Mouse (Mus musculus) hindbrain, embryonic 15.5 days (tissue): ENCODE measurements around the gene Fgfr2. TPM values are rescaled to one million over a fixed set of nuclear protein-coding genes. Genes with fewer than 3 reads are reported as not detected.

Experiments used
- ATAC-seq: fragments of 200-750 bp; cut with Nextera tagmentation; 2 replicates; pipeline ENCODE4 v1.8.0; 2017; ENCODE audit warnings: low read depth, moderate number of reproducible peaks, moderate TSS enrichment; ENCODE audit not compliant: low FRiP score
- H3K27ac ChIP-seq: fragments of 300-500 bp; sonication (generic); replicated peaks from 2 replicates; pipeline ENCODE4 v1.5.1; 2015; ENCODE audit warnings: mild to moderate bottlenecking, inconsistent platforms
- H3K27me3 ChIP-seq: fragments of 300-500 bp; sonication (generic); 2 replicates; pipeline ENCODE4 v1.6.1; 2015; ENCODE audit warnings: control low read depth, inconsistent platforms
- H3K36me3 ChIP-seq: fragments of 300-500 bp; sonication (generic); 2 replicates; pipeline ENCODE4 v1.6.1; 2015; ENCODE audit warnings: control low read depth, inconsistent platforms
- H3K4me1 ChIP-seq: fragments of 300-500 bp; sonication (generic); replicated peaks from 2 replicates; pipeline ENCODE4 v1.6.1; 2015; ENCODE audit warnings: control low read depth, inconsistent platforms
- H3K4me2 ChIP-seq: fragments of 300-500 bp; sonication (generic); 2 replicates; pipeline ENCODE4 v1.6.1; 2015; ENCODE audit warnings: moderate library complexity, mild to moderate bottlenecking, inconsistent platforms
- H3K4me3 ChIP-seq: fragments of 300-500 bp; sonication (generic); 2 replicates; pipeline ENCODE4 v1.5.1; 2015; ENCODE audit warnings: mild to moderate bottlenecking, inconsistent platforms
- H3K9ac ChIP-seq: fragments of 300-500 bp; sonication (generic); 2 replicates; pipeline ENCODE4 v1.6.1; 2015; ENCODE audit warnings: inconsistent platforms
- H3K9me3 ChIP-seq: fragments of 300-500 bp; sonication (generic); 2 replicates; pipeline ENCODE4 v1.6.1; 2016; ENCODE audit warnings: control low read depth, inconsistent platforms
- WGBS: fragments of 180-500 bp; shearing (Covaris S2); methylation state at CpG from one replicate; pipeline ENCODE4 v1.1.7; 2015; 5-methylcytosine and 5-hydroxymethylcytosine counted together
- polyA plus RNA-seq: library from polyadenylated mRNA; unstranded; fragments of >200 nt; fragmentation: Nextera tagmentation; extraction: Ambion mirVana; gene quantifications from 2 replicates; pipeline ENCODE4 v1.2.1, GENCODE M21; 2015

Fgfr2 gene
- polyA plus RNA-seq, 1 experiment from 2014 or later: 28.5 TPM

DNA sequence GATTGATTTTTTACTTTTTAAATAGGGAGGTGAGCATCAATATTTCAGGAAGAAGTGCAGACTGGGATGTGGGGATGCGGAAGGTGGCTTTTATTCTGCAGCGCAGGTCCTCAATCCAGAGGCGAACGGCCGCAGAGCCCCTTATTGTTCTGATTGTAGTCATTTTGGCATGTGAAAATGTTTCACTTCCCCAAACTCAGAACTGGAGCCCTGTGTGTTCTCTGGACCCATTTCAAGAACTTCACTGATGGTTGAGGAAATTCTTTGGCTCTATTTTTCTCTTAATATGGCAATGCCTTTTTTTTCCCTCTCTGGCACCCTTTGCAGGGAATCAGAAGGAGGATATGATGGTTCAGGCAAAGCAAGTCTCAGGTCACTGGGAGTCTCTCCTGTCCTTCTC lies 2154.1 kb downstream of the Fgfr2 start:
- WGBS: 72% methylated on average over 5 of the region's 5 CpGs
- ATAC-seq: no peak

DNA sequence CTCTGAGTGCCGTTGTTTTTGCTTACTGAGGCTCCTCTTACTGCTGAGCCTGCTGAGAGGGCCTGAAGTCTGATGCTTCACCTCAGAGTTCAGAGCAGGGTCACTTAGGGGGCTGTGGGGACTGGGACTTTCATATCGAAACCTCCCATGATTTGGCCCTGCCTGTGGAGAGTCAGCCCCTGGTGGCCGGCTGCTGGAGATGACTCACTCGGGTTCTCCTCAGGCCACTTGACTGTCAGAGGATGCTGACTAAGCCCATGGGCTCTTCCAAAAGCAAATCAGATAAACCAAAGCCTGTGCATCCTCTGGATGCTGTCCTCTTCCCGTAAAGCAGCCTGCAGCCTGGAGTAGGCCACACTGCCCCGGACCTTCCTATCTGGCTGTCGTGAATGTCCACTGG lies 2154.6 kb downstream of the Fgfr2 start:
- Histone ChIP-seq H3K27ac (no peak overlapping the region), H3K4me3 (no peak overlapping the region), H3K27me3 (no peaks in the 10 kb centered on the region), H3K36me3 (no peaks in the 10 kb centered on the region), H3K9me3 (no peaks in the 10 kb centered on the region), H3K9ac (no peak overlapping the region), H3K4me2 (no peak overlapping the region), H3K4me1 (peaks cover 23% of the 10 kb centered on the region)
- 71% methylated on average over 7 of the region's 7 CpGs for WGBS
- ATAC-seq: no peak

More for the DNA sequence above, 2154.1 kb downstream of the Fgfr2 start:
- Histone ChIP-seq H3K4me3 (no peak overlapping the region), H3K4me2 (no peak overlapping the region), H3K27ac (no peak overlapping the region), H3K27me3 (no peaks in the 10 kb centered on the region), H3K9me3 (no peaks in the 10 kb centered on the region), H3K9ac (no peak overlapping the region), H3K4me1 (peaks cover 23% of the 10 kb centered on the region), H3K36me3 (no peaks in the 10 kb centered on the region)

- Histone ChIP-seq H3K9me3 (no peaks in the 10 kb centered on the region), H3K4me1 (peaks cover 23% of the 10 kb centered on the region), H3K27me3 (no peaks in the 10 kb centered on the region), H3K36me3 (no peaks in the 10 kb centered on the region), H3K4me2 (no peak overlapping the region), H3K9ac (no peak overlapping the region), H3K27ac (no peak overlapping the region), H3K4me3 (no peak overlapping the region)
- 91% methylated on average over 6 of the region's 6 CpGs for WGBS
- no peak for ATAC-seq
These were observed 2155.2 kb downstream of the Fgfr2 start for GRCm38 (mm10) chr7:130967901-130968300.

DNA sequence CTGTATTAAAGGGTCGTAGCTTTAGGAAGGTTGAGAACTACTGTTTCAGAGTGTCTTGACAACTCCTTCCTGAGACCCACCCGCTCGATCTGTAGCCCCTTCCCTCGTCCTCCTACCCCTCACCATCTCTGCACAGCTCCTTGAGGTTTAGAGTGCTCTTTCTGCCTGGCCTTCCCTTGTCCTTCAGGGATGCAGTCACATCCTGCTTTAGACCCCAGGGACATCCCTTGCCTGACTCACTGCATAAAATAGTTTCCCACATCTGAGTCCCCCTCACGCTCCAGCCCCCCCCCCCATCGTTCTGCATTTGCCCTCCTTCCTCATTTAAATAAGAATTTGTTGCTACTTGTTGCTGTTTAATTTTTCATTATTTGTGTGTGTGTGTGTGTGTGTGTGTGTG lies 2156.3 kb downstream of the Fgfr2 start:
- Histone ChIP-seq H3K9ac (no peak overlapping the region), H3K4me2 (no peak overlapping the region), H3K36me3 (no peaks in the 10 kb centered on the region), H3K4me1 (peaks cover 23% of the 10 kb centered on the region), H3K4me3 (no peak overlapping the region), H3K27ac (no peak overlapping the region), H3K9me3 (no peaks in the 10 kb centered on the region), H3K27me3 (no peaks in the 10 kb centered on the region)
- WGBS: 73% methylated on average over 6 of the region's 6 CpGs
- no peak for ATAC-seq

DNA sequence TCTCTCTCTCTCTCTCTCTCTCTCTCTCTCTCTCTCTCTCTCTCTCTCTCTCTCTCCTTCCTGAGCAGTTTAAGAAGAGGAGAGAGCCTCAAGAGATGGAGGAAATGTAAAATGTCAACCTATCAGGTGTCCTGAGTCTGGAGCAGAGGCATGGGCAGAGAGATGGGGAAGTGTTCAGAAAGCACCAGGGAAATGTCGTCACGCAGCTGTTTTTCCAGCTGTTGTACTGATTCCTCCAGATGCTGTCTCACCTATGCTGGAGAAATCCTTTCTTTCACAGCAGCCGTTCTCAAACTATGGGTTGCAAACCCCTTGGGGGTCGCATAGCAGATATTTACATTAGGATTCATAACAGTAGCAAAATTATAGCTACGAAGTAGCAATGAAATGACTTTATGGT lies 2156.7 kb downstream of the Fgfr2 start:
- no peak overlapping the region for H3K4me2 ChIP-seq
- no peak for ATAC-seq
- H3K4me1 ChIP-seq: peaks cover 23% of the 10 kb centered on the region
- no peak overlapping the region for H3K4me3 ChIP-seq
- no peaks in the 10 kb centered on the region for H3K36me3 ChIP-seq
- H3K27ac ChIP-seq: no peak overlapping the region
- no peak overlapping the region for H3K9ac ChIP-seq
- H3K27me3 ChIP-seq: no peaks in the 10 kb centered on the region
- H3K9me3 ChIP-seq: no peaks in the 10 kb centered on the region
- 78% methylated on average over 5 of the region's 5 CpGs for WGBS

GRCm38 (mm10) chr7:130965909-130966365 lies 2157.2 kb downstream of the Fgfr2 start:
- 39% methylated on average over 4 of the region's 4 CpGs for WGBS
- ATAC-seq: peak; percentile 78; the same call in 1 of the 2 replicates
- Histone ChIP-seq H3K27ac (peak overlapping the region; percentile 68), H3K9ac (no peak overlapping the region), H3K9me3 (no peaks in the 10 kb centered on the region), H3K4me1 (peaks cover 23% of the 10 kb centered on the region), H3K27me3 (no peaks in the 10 kb centered on the region), H3K4me3 (no peak overlapping the region), H3K4me2 (no peak overlapping the region), H3K36me3 (no peaks in the 10 kb centered on the region)

- H3K4me2 ChIP-seq: no peak overlapping the region
- no peak overlapping the region for H3K4me3 ChIP-seq
- 93% methylated on average over 4 of the region's 4 CpGs for WGBS
- H3K36me3 ChIP-seq: no peaks in the 10 kb centered on the region
- no peaks in the 10 kb centered on the region for H3K9me3 ChIP-seq
- H3K27ac ChIP-seq: peak overlapping the region; percentile 68
- H3K9ac ChIP-seq: no peak overlapping the region
- peaks cover 23% of the 10 kb centered on the region for H3K4me1 ChIP-seq
- no peak for ATAC-seq
- no peaks in the 10 kb centered on the region for H3K27me3 ChIP-seq
These were observed 2157.8 kb downstream of the Fgfr2 start for GRCm38 (mm10) chr7:130965396-130965795.

DNA sequence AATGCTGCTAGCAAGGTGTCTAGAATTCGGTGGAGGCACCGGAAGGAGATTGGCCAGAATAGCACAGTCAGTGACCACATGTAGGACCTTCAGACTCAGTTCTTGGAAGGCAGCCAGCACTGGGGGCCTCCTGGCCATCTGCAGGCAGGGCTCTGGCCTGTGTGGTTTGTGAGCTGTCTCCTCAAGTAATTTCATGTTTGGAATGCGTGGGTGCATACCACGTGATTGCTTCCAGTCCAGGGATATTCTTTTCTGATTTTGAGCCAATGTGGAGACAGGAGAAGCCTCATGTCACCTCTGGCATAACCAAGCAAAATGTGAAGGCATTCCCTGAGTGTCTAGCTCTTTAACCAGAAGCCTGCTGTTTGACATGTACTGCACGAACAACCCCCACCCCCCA lies 2158.5 kb downstream of the Fgfr2 start:
- H3K36me3 ChIP-seq: no peaks in the 10 kb centered on the region
- WGBS: 55% methylated on average over 5 of the region's 5 CpGs
- no peak for ATAC-seq

GRCm38 (mm10) chr7:130961429-130961828 lies 2161.7 kb downstream of the Fgfr2 start:
- Histone ChIP-seq H3K9me3 (no peaks in the 10 kb centered on the region), H3K4me1 (peaks cover 19% of the 10 kb centered on the region), H3K4me2 (no peak overlapping the region), H3K27me3 (no peaks in the 10 kb centered on the region), H3K36me3 (no peaks in the 10 kb centered on the region), H3K27ac (no peak overlapping the region), H3K9ac (no peak overlapping the region), H3K4me3 (no peak overlapping the region)
- 94% methylated on average over 6 of the region's 6 CpGs for WGBS
- no peak for ATAC-seq

More for the DNA sequence above, 2158.5 kb downstream of the Fgfr2 start:
- Histone ChIP-seq H3K4me2 (no peak overlapping the region), H3K4me3 (no peak overlapping the region), H3K9me3 (no peaks in the 10 kb centered on the region), H3K27ac (no peak overlapping the region), H3K4me1 (peaks cover 23% of the 10 kb centered on the region), H3K9ac (no peak overlapping the region), H3K27me3 (no peaks in the 10 kb centered on the region)

DNA sequence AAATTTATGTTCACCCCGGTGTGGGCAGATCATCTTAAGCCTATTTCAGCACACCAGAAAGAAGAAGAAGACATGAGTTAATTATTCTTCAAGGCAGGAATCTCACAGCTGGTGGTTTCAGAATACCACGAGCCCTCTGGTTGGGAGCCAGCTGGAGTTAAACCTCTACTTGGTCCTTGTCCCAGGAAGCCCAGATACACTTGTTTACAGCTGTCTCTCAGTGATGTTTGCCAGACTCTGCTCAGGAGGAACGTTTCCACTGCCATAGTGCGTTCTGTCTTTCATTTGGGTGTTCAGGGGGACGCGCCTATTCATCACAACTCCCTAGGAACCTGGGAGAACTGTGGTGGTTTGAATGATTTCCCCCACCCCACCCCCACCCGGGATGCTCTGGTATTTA lies 2163.3 kb downstream of the Fgfr2 start:
- peaks cover 5% of the 10 kb centered on the region for H3K4me1 ChIP-seq
- H3K4me3 ChIP-seq: no peak overlapping the region
- no peak overlapping the region for H3K9ac ChIP-seq
- H3K9me3 ChIP-seq: no peaks in the 10 kb centered on the region
- 50% methylated on average over 7 of the region's 7 CpGs for WGBS
- ATAC-seq: no peak
- no peak overlapping the region for H3K4me2 ChIP-seq
- no peaks in the 10 kb centered on the region for H3K36me3 ChIP-seq
- H3K27me3 ChIP-seq: no peaks in the 10 kb centered on the region
- H3K27ac ChIP-seq: no peak overlapping the region

- H3K36me3 ChIP-seq: no peaks in the 10 kb centered on the region
- H3K9ac ChIP-seq: no peak overlapping the region
- WGBS: 67% methylated on average over 7 of the region's 7 CpGs
- no peak for ATAC-seq
- no peak overlapping the region for H3K27ac ChIP-seq
- H3K9me3 ChIP-seq: no peaks in the 10 kb centered on the region
- H3K4me3 ChIP-seq: no peak overlapping the region
- H3K4me2 ChIP-seq: no peak overlapping the region
- no peaks in the 10 kb centered on the region for H3K27me3 ChIP-seq
- no peaks in the 10 kb centered on the region for H3K4me1 ChIP-seq
These were observed 2164.6 kb downstream of the Fgfr2 start for GRCm38 (mm10) chr7:130958551-130958950.

- Histone ChIP-seq H3K27me3 (no peaks in the 10 kb centered on the region), H3K36me3 (no peaks in the 10 kb centered on the region), H3K4me3 (no peak overlapping the region), H3K4me1 (peaks cover 3% of the 10 kb centered on the region; the same call in 1 of the 2 replicates), H3K4me2 (no peak overlapping the region), H3K9me3 (no peaks in the 10 kb centered on the region), H3K27ac (no peak overlapping the region), H3K9ac (no peak overlapping the region)
- no peak for ATAC-seq
- WGBS: 87% methylated on average over 10 of the region's 10 CpGs
These were observed 2169.0 kb downstream of the Fgfr2 start for GRCm38 (mm10) chr7:130954177-130954601.

- Histone ChIP-seq H3K9ac (no peak overlapping the region), H3K4me2 (no peak overlapping the region), H3K27me3 (no peaks in the 10 kb centered on the region), H3K4me3 (no peak overlapping the region), H3K36me3 (no peaks in the 10 kb centered on the region), H3K4me1 (peaks cover 4% of the 10 kb centered on the region; the same call in 1 of the 2 replicates), H3K27ac (no peak overlapping the region), H3K9me3 (no peaks in the 10 kb centered on the region)
- WGBS: 91% methylated on average over 10 of the region's 10 CpGs
- ATAC-seq: no peak
These were observed 2169.8 kb downstream of the Fgfr2 start for GRCm38 (mm10) chr7:130953376-130953775.
